Mouse (Mus musculus) neural tube, embryonic 11.5 days (tissue): ENCODE results near the gene Slc25a10. TPM values are rescaled to one million over a fixed set of nuclear protein-coding genes. Genes with fewer than 3 reads are reported as not detected.

Experiments used
- ATAC-seq: fragments of 200-750 bp; cut with Nextera tagmentation; 2 replicates; pipeline ENCODE4 v1.8.0; 2017; ENCODE audit warnings: moderate number of reproducible peaks, mild to moderate bottlenecking, moderate TSS enrichment, moderate library complexity; ENCODE audit not compliant: insufficient read depth, low FRiP score, low TSS enrichment
- DNase-seq: peaks from one replicate; pipeline ENCODE4 v3.0.0-alpha.2; 2015; ENCODE audit warnings: low spot score
- H3K27ac ChIP-seq: fragments of 300-500 bp; sonication (generic); 2 replicates; pipeline ENCODE4 v1.5.1; 2014; ENCODE audit warnings: low read depth, mild to moderate bottlenecking, low read length
- H3K27me3 ChIP-seq: fragments of 300-500 bp; sonication (generic); 2 replicates; pipeline ENCODE4 v1.6.1; 2014; ENCODE audit warnings: mild to moderate bottlenecking, low read length, mixed read lengths; ENCODE audit not compliant: control insufficient read depth, insufficient read depth
- H3K36me3 ChIP-seq: fragments of 300-500 bp; sonication (generic); 2 replicates; pipeline ENCODE4 v1.6.1; 2014; ENCODE audit warnings: mild to moderate bottlenecking, low read length, moderate library complexity, mixed read lengths; ENCODE audit not compliant: control insufficient read depth, insufficient read depth
- H3K4me1 ChIP-seq: fragments of 300-500 bp; sonication (generic); 2 replicates; pipeline ENCODE4 v1.6.1; 2014; ENCODE audit warnings: low read length, mixed read lengths; ENCODE audit not compliant: control insufficient read depth, insufficient read depth
- H3K4me2 ChIP-seq: fragments of 300-500 bp; sonication (generic); 2 replicates; pipeline ENCODE4 v1.6.1; 2014; ENCODE audit warnings: low read depth, mild to moderate bottlenecking, moderate library complexity
- H3K4me3 ChIP-seq: fragments of 300-500 bp; sonication (generic); 2 replicates; pipeline ENCODE4 v1.5.1; 2014; ENCODE audit warnings: low read depth, low read length
- H3K9ac ChIP-seq: fragments of 300-500 bp; sonication (generic); 2 replicates; pipeline ENCODE4 v1.6.1; 2014; ENCODE audit warnings: mild to moderate bottlenecking, low read length
- H3K9me3 ChIP-seq: fragments of 300-500 bp; sonication (generic); 2 replicates; pipeline ENCODE4 v1.6.1; 2016; ENCODE audit warnings: low read length; ENCODE audit not compliant: control insufficient read depth
- WGBS: fragments of 180-500 bp; shearing (Covaris S2); extraction: QIAGEN DNeasy Blood & Tissue Kit; methylation state at CpG from one replicate; pipeline ENCODE4 v1.1.7; 2014; 5-methylcytosine and 5-hydroxymethylcytosine counted together
- polyA plus RNA-seq: library from polyadenylated mRNA; unstranded; fragments of >200 nt; fragmentation: Nextera tagmentation; extraction: Ambion mirVana; gene quantifications from 2 replicates; pipeline ENCODE4 v1.2.1, GENCODE M21; 2014

Gene Slc25a10
- polyA plus RNA-seq, 1 experiment from 2014 or later, result 49.5 TPM

DNA sequence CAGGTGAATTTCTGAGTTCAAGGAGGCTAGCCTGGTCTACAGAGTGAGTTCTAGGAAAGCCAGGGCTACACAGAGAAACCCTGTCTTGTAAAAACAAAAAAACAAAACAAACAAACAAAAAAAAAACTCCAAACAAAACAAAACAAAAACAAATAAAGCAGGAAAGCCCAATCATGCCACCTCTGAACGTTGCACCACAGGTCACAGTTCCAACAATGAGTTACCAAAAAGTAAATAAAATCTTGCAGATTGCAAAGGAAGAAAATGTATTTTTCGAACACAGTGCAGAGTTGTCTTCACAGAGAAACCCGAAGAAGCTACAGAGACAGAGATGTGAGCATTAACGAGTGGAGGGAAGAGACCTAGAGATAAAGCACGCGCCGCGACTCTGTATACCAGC lies 30.9 kb downstream of the Slc25a10 start:
- H3K27ac ChIP-seq, result no peak overlapping the region
- H3K9ac ChIP-seq, result no peak overlapping the region
- no peaks in the 10 kb centered on the region for H3K36me3 ChIP-seq
- DNase-seq, result no peak
- WGBS, result 87% methylated on average over 8 of the region's 8 CpGs
- H3K9me3 ChIP-seq, result no peaks in the 10 kb centered on the region
- H3K4me3 ChIP-seq, result no peak overlapping the region
- H3K27me3 ChIP-seq, result no peaks in the 10 kb centered on the region
- H3K4me2 ChIP-seq, result no peak overlapping the region
- ATAC-seq, result no peak
- peaks cover 3% of the 10 kb centered on the region; the same call in 1 of the 2 replicates for H3K4me1 ChIP-seq

DNA sequence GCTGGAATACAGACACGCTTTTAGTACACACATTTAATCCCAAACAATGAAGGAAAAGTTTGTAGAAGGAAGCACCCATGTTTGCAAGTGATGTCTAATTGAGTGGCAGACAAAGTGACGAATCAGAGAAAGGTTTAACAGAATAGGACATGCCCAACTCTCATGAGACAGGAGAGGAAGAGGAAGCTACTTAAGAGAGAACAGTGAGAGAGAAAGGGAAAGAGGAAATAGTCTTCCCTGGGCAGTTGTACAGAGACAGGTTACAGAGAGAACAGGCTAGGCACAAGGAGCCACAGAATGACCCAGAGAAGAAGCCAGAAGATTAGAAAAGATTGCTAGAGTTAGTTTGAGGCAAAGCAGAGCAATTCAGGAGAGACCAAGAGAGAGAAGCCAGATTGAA lies 34.3 kb downstream of the Slc25a10 start:
- peaks cover 28% of the 10 kb centered on the region for H3K27me3 ChIP-seq
- no peaks in the 10 kb centered on the region for H3K4me1 ChIP-seq
- DNase-seq, result no peak
- no peak overlapping the region for H3K9ac ChIP-seq
- 79% methylated on average over 2 of the region's 2 CpGs for WGBS
- no peak overlapping the region for H3K4me2 ChIP-seq
- no peak overlapping the region for H3K4me3 ChIP-seq
- no peaks in the 10 kb centered on the region for H3K36me3 ChIP-seq
- H3K9me3 ChIP-seq, result no peaks in the 10 kb centered on the region
- ATAC-seq, result no peak
- H3K27ac ChIP-seq, result no peak overlapping the region

DNA sequence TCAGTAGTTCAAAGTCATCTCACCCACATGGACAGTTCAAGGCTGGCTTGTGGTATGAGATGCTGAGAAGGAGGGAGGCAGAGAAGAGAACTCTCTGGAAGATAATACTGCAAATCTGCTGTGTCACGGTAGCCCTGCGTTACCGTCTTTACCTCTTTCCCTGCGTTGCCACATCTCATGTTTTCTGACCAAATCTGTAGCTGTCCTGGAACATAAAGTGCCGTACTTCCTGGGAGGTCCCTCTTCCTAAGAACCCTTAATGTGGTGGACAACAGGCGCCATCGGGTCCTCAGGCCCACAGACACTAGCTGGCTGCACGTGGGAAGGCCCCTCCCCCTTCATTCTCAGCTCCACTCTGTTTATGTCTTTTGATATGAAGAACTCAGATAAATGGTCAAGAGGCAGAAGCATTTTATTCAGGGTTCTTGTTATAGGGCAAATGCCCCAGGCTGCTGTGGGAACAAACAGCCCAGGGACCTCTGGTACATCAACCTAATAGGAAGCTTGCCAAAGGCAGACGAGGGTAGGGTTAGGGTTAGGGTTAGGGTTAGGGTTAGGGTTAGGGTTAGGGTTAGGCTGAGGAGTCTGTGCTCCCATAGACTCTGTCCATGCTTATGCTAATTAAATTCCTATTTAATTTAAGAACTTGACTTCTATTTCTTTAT lies 36.2 kb downstream of the Slc25a10 start:
- H3K4me1 ChIP-seq, result no peaks in the 10 kb centered on the region
- H3K4me3 ChIP-seq, result no peak overlapping the region
- ATAC-seq, result no peak
- H3K4me2 ChIP-seq, result no peak overlapping the region
- peaks cover 46% of the 10 kb centered on the region for H3K27me3 ChIP-seq
- H3K9ac ChIP-seq, result no peak overlapping the region
- no peak overlapping the region for H3K27ac ChIP-seq
- WGBS, result 82% methylated on average over 9 of the region's 9 CpGs
- DNase-seq, result no peak
- H3K36me3 ChIP-seq, result no peaks in the 10 kb centered on the region
- H3K9me3 ChIP-seq, result no peaks in the 10 kb centered on the region

DNA sequence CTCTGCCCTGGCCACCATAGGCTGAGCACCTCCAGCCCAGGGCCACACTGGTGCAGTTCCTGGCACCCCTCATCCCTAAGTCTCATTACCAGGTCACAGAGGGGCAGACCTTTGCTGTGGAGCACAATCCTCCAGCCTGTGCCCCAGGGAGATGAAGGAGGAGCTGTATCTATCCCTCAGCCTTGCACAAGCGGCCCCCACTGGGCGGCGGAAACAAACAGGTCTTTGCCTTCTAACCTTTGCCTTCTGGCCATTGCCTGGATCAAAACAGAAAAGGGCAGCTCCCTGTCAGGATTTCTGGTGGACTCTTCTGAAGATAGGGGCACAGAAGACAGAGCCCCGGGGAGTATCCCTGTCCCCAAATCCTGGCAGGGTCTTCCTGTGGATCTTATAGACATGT lies 37.3 kb downstream of the Slc25a10 start:
- Histone ChIP-seq H3K9me3 (no peaks in the 10 kb centered on the region), H3K4me3 (no peak overlapping the region), H3K27ac (no peak overlapping the region), H3K4me1 (no peaks in the 10 kb centered on the region), H3K9ac (no peak overlapping the region), H3K27me3 (peaks cover 50% of the 10 kb centered on the region), H3K36me3 (no peaks in the 10 kb centered on the region), H3K4me2 (no peak overlapping the region)
- no peak for ATAC-seq
- WGBS, result 61% methylated on average over 4 of the region's 4 CpGs
- DNase-seq, result no peak

DNA sequence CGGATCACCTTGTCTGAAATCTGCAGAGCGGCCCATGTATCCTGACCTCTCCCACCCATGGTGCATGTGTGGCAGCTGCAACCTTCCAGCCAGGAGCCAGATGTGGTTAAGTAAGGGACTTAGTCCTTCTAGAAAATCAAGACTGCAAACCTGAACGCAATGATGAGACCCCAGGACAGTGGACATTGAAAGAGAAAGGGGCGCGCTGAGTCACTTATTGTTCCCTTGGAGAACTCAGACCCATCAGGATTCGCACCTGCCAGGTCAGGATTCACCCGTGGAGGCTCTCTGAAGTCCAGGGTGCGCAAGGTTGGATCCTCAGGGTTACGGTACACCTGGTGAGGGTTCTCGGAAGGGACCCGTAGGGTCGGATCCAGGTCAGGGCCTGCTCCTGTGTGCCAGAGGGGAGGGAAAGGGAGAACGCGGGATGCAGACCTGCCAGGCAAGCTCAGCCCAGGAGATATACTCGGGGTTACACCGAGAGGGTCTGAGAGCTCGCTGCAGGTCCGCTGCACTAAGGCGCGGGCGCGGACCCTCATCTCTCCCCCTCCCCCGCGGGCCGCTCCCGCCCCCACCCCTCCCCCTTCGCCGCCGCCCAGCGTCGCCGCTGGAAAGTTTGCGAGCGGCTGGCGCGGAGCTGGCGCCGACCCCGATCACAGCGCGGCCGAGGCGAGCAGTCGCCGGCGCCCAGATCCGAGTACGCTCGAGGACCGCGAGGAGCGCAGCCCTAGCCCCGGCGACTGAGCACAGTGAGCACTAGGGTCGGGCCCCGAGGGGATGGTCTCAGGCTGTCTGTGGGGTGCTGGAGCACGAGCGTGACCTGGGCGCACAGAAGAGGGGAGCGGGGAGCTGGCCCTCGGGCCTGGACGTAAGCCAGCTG lies 38.7 kb downstream of the Slc25a10 start, which contains the start of gene Gcgr:
Gene Gcgr, plus strand, starts transcription at position 615 of the 880 bp plus-strand sequence.
- H3K36me3 ChIP-seq, result no peaks in the 10 kb centered on the region
- ATAC-seq (no peak), DNase-seq (peak; percentile 26)
- H3K9ac ChIP-seq, result peak within 1 kb of the TSS; percentile 37
- 8% methylated on average over 48 of the region's 62 CpGs for WGBS
- H3K27ac ChIP-seq, result no peak within 1 kb of the TSS
- H3K4me1 ChIP-seq, result no peaks in the 10 kb centered on the region
- H3K9me3 ChIP-seq, result no peaks in the 10 kb centered on the region
- peak within 1 kb of the TSS; percentile 47 for H3K4me2 ChIP-seq
- peak within 1 kb of the TSS; percentile 30 for H3K4me3 ChIP-seq
- peaks cover 50% of the 10 kb centered on the region for H3K27me3 ChIP-seq

DNA sequence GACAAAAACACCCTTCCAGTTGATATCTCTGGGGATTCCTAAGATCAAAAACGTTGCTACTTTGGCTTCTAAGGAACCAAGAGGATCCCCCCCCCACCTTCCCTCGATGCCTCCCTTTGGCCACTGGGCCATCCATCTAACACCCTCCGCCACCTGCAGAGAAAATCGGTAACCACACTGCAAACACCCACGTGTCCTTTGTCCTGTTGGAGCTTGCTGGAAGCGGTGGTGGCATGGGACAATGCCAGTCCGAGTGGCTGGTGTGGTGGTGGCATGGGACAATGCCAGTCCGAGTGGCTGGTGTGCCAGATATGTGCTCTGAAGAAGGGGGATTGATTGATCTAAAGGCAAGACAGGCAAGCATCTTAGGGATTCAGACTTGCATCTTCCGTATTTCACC lies 40.0 kb downstream of the Slc25a10 start:
- H3K27me3 ChIP-seq, result peaks cover 50% of the 10 kb centered on the region
- no peak overlapping the region for H3K9ac ChIP-seq
- no peaks in the 10 kb centered on the region for H3K36me3 ChIP-seq

DNA sequence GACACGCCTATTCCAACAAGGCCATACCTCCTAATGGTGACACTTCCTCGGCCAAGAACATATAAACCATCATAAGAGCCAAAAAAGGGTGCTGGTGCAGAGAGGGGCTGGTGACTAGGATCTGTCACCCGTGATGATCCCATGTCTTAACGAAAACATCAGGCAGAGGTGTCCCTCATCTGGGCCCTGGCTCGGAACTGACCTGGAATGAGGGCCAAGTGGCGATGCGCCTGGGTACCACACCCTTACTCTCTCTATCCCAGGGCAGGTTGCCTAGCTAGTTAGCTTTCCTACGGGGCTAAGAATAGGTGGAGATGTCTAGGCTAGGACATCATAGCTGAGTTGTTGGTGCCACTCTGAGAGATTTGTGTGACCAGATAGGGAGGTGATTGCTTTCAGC lies 42.5 kb downstream of the Slc25a10 start:
- Histone ChIP-seq H3K36me3 (no peaks in the 10 kb centered on the region), H3K4me2 (no peak overlapping the region), H3K27ac (no peak overlapping the region), H3K9ac (no peak overlapping the region), H3K27me3 (peaks cover 41% of the 10 kb centered on the region), H3K4me3 (no peak overlapping the region), H3K4me1 (no peaks in the 10 kb centered on the region), H3K9me3 (no peaks in the 10 kb centered on the region)
- WGBS, result 89% methylated on average over 8 of the region's 8 CpGs
- DNase-seq (no peak), ATAC-seq (no peak)

More for the DNA sequence above, 40.0 kb downstream of the Slc25a10 start:
- H3K27ac ChIP-seq, result no peak overlapping the region
- ATAC-seq, result no peak
- WGBS, result 28% methylated on average over 9 of the region's 9 CpGs
- no peak overlapping the region for H3K4me2 ChIP-seq
- no peaks in the 10 kb centered on the region for H3K9me3 ChIP-seq
- no peaks in the 10 kb centered on the region for H3K4me1 ChIP-seq
- no peak for DNase-seq
- H3K4me3 ChIP-seq, result no peak overlapping the region; the same call in 1 of the 2 replicates

DNA sequence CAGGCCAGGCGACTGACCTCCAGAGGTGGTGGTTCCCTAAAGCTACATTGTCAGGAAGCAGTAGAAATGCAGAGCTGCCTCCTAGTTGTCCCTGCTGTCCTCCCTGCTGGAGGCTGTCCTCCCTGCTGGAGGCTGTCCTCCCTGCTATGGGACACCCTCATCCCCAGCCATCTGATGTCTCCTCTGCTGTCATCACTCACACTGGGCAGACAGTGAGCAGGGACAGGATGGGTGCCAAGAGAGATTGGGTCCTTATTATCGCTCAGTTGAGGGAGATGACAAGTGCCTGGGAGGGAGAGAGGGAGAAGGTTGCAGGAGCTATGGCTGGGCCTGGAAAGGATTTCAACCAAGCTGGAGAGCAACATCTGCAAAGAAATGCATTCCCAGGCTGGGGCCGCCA lies 43.5 kb downstream of the Slc25a10 start:
- Histone ChIP-seq H3K27me3 (peaks cover 30% of the 10 kb centered on the region), H3K4me2 (no peak overlapping the region)
- no peak for DNase-seq

More for the DNA sequence above, 43.5 kb downstream of the Slc25a10 start:
- Histone ChIP-seq H3K4me3 (no peak overlapping the region), H3K27ac (no peak overlapping the region), H3K9me3 (no peaks in the 10 kb centered on the region), H3K4me1 (no peaks in the 10 kb centered on the region), H3K9ac (no peak overlapping the region), H3K36me3 (no peaks in the 10 kb centered on the region)
- no peak for ATAC-seq
- 81% methylated on average over 3 of the region's 3 CpGs for WGBS
